Mouse (Mus musculus): ENCODE results near the gene Hoxc5.
A peak's percentile ranks its signal among the peaks of the same experiment; 100 is the strongest.

The Hoxc5 gene

GRCm38 (mm10) chr15:103011928-103012486, 44.8 kb downstream of the Hoxc5 start:
- DNase-seq: no peak

GRCm38 (mm10) chr15:103013238-103013984, 46.2 kb downstream of the Hoxc5 start:
- peak; percentile 10 for DNase-seq

GRCm38 (mm10) chr15:103014166-103015008, 47.1 kb downstream of the Hoxc5 start:
- DNase-seq: no peak

- DNase-seq: no peak
Observed at GRCm38 (mm10) chr15:103015009-103015399, 47.8 kb downstream of the Hoxc5 start.

GRCm38 (mm10) chr15:103015406-103016166, 48.3 kb downstream of the Hoxc5 start:
- DNase-seq: no peak

GRCm38 (mm10) chr15:103018636-103019035, 51.4 kb downstream of the Hoxc5 start, which contains the start of gene Hoxc4:
Hoxc4 (plus strand) TSS chr15:103018934.
- DNase-seq: no peak

- DNase-seq: no peak
Observed at GRCm38 (mm10) chr15:103020899-103021418, 53.7 kb downstream of the Hoxc5 start.

- DNase-seq: no peak
Observed at GRCm38 (mm10) chr15:103021544-103021943, 54.3 kb downstream of the Hoxc5 start.

- no peak for DNase-seq
Observed at GRCm38 (mm10) chr15:103024131-103024530, 56.9 kb downstream of the Hoxc5 start.

- DNase-seq: no peak
Observed at GRCm38 (mm10) chr15:103027266-103028235, 60.3 kb downstream of the Hoxc5 start.

GRCm38 (mm10) chr15:103028916-103029512, 61.8 kb downstream of the Hoxc5 start:
- no peak for DNase-seq

GRCm38 (mm10) chr15:103030142-103030541, 62.9 kb downstream of the Hoxc5 start:
- no peak for DNase-seq

- no peak for DNase-seq
Observed at GRCm38 (mm10) chr15:103032167-103032566, 64.9 kb downstream of the Hoxc5 start.

- no peak for DNase-seq
Observed at GRCm38 (mm10) chr15:103032646-103033575, 65.7 kb downstream of the Hoxc5 start.

GRCm38 (mm10) chr15:103034043-103034806, 67.0 kb downstream of the Hoxc5 start:
- DNase-seq: no peak

GRCm38 (mm10) chr15:103034807-103035547, 67.7 kb downstream of the Hoxc5 start:
- no peak for DNase-seq

GRCm38 (mm10) chr15:103035548-103035881, 68.3 kb downstream of the Hoxc5 start:
- no peak for DNase-seq

- DNase-seq: no peak
Observed at GRCm38 (mm10) chr15:103037579-103037978, 70.3 kb downstream of the Hoxc5 start.
